Mouse (Mus musculus): ENCODE data around the gene Map4k3. TPM values are rescaled to one million over a fixed set of nuclear protein-coding genes. Genes with fewer than 3 reads are reported as not detected.

The Map4k3 gene
- polyA plus RNA-seq, 1 experiment from 2014 or later, result 31.1 TPM

Other genes with a start within 250 kb of the Map4k3 start
- 3.1 and 4.8 TPM in 2 replicates for gene Sos1, start 248.0 kb downstream of the Map4k3 start, polyA plus RNA-seq (2015; fragmentation: Nextera tagmentation; extraction: Ambion mirVana)
- 0.18 and 0.21 TPM in 2 replicates for gene Cdkl4, start 150.7 kb downstream of the Map4k3 start, polyA plus RNA-seq (2015; fragmentation: Nextera tagmentation; extraction: Ambion mirVana)
- 6.4 and 7.0 TPM in 2 replicates for gene Tmem178, start 216.1 kb upstream of the Map4k3 start, polyA plus RNA-seq (2015; fragmentation: Nextera tagmentation; extraction: Ambion mirVana)